Mouse (Mus musculus): ENCODE results near the gene Rtf1. TPM values are rescaled to one million over a fixed set of nuclear protein-coding genes. Genes with fewer than 3 reads are reported as not detected.
"Not testable (repeated sequence)": the region's sequence is repeated elsewhere in the genome, so short reads cannot be mapped to it uniquely, and the experiment has no call there.

The Rtf1 gene
- 42.0 and 45.5 TPM in 2 replicates for polyA plus RNA-seq (2015; fragmentation: Nextera tagmentation; extraction: Ambion mirVana)

- Histone ChIP-seq H3K27ac (replicated peaks) (peak within 1 kb of the TSS; percentile 88), H3K36me3 (no peaks in the 10 kb centered on the region), H3K4me2 (replicated peaks) (peak within 1 kb of the TSS; percentile 75), H3K4me3 (replicated peaks) (peak within 1 kb of the TSS; percentile 98), H3K4me1 (peaks cover 9% of the 10 kb centered on the region), H3K9ac (peak within 1 kb of the TSS; percentile 97), H3K27me3 (no peaks in the 10 kb centered on the region), H3K9me3 (replicated peaks) (no peaks in the 10 kb centered on the region)
- ATAC-seq (ENCODE audit: insufficient number of reproducible peaks, low FRiP score, low TSS enrichment, low read depth): peak; percentile 95
- WGBS: under 1% methylated on average over 52 of the region's 58 CpGs
Observed at GRCm38 (mm10) chr2:119674525-119675214, at the start of gene Rtf1. Gene Rtf1 (plus strand): TSS chr2:119675068.

- no peak for ATAC-seq (ENCODE audit: insufficient number of reproducible peaks, low FRiP score, low TSS enrichment, low read depth)
- Histone ChIP-seq H3K4me3 (replicated peaks) (no peak overlapping the region), H3K4me1 (no peaks in the 10 kb centered on the region), H3K4me2 (replicated peaks) (no peak overlapping the region), H3K9ac (no peak overlapping the region), H3K27me3 (no peaks in the 10 kb centered on the region), H3K27ac (replicated peaks) (no peak overlapping the region), H3K36me3 (peaks cover 78% of the 10 kb centered on the region), H3K9me3 (replicated peaks) (no peaks in the 10 kb centered on the region)
- WGBS: 74% methylated on average over 1 of the region's 1 CpGs
Observed at GRCm38 (mm10) chr2:119636781-119637180, 38.1 kb upstream of the Rtf1 start.

GRCm38 (mm10) chr2:119641214-119641912, 33.5 kb upstream of the Rtf1 start:
- Histone ChIP-seq H3K4me1 (no peaks in the 10 kb centered on the region), H3K27ac (replicated peaks) (no peak overlapping the region), H3K9me3 (replicated peaks) (no peaks in the 10 kb centered on the region), H3K27me3 (no peaks in the 10 kb centered on the region), H3K4me3 (replicated peaks) (no peak overlapping the region), H3K9ac (no peak overlapping the region), H3K4me2 (replicated peaks) (no peak overlapping the region), H3K36me3 (peaks cover 83% of the 10 kb centered on the region)
- ATAC-seq (ENCODE audit: insufficient number of reproducible peaks, low FRiP score, low TSS enrichment, low read depth): no peak
- 96% methylated on average over 5 of the region's 5 CpGs for WGBS

DNA sequence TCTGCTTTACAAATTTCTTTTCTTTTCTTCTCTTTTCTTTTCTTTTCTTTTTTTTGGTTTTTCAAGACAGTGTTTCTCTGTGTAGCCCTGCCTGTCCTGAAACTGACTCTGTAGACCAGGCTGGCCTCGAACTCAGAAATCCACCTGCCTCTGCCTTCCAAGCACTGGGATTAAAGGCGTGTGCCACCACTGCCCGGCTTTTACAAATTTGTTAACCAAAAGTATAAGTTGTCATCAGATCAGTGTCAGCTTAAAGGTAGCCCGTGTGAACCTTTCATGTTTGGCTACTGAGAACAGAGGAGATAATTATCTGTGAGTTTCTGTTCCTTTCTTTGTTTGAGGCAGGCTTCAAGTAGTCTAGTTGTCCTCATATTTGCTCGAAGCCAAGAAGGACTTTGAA, 30.6 kb upstream of the Rtf1 start:
- Histone ChIP-seq H3K4me3 (replicated peaks) (no peak overlapping the region), H3K27ac (replicated peaks) (no peak overlapping the region), H3K9ac (no peak overlapping the region), H3K9me3 (replicated peaks) (no peaks in the 10 kb centered on the region), H3K27me3 (no peaks in the 10 kb centered on the region), H3K4me1 (no peaks in the 10 kb centered on the region), H3K4me2 (replicated peaks) (no peak overlapping the region), H3K36me3 (peaks cover 80% of the 10 kb centered on the region)
- WGBS: 91% methylated on average over 5 of the region's 5 CpGs
- ATAC-seq (ENCODE audit: insufficient number of reproducible peaks, low FRiP score, low TSS enrichment, low read depth): no peak

DNA sequence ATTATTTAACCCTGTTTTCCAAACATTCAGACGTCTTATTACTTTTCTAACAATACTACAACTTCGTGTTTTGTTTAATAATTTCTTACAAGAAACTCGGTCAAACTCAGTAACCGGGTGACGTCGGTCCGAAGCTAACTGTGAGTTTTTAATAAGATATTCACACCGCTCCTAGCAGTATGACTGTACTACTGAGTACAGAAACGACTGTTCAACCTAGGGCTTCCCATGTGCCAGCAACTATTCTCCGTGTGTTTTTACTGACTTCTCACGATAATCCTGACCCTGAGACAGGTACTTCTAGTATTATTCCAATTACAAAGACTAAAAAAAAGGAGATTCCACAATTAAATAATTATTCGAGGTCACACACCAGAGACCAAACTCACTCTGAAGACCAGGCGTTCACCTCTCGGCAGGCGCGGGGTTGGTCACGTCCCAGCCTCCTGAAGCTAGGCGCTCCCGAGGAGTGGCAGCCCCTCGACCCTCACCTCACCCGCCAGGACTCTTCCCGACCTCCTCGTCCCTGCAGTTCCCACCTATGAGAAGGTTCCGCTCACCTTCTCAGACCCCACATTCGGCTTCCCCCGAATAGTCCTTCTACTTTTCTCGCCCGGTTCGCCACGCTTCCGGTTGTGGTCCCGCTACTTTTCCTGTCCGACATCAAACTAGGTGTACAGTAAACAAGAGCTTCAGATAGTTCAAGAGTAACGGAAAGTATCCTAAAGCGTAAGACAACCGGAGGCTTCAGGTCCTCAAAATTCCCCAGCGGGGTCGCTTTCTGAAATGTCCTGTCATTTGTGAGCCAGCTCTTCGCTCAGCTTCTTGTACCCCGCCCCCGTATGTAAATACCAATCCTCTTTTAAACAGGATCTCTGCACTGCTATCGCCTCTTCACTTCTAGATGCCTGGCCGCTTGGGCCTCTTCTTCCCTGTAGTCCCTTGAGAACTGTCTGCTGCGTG, 12.4 kb upstream of the Rtf1 start, which contains the start of gene Ndufaf1:
Gene Ndufaf1, minus strand, starts transcription at position 608 of the 963 bp plus-strand sequence.
- peaks cover 21% of the 10 kb centered on the region for H3K36me3 ChIP-seq
- 1% methylated on average over 44 of the region's 44 CpGs for WGBS
- H3K9me3 ChIP-seq (replicated peaks): no peaks in the 10 kb centered on the region
- H3K4me1 ChIP-seq: peaks cover 8% of the 10 kb centered on the region; the same call in 1 of the 2 replicates
- peak within 1 kb of the TSS; percentile 80 for H3K4me3 ChIP-seq (replicated peaks)
- ATAC-seq (ENCODE audit: insufficient number of reproducible peaks, low FRiP score, low TSS enrichment, low read depth): peak; percentile 73; the same call in 1 of the 2 replicates
- peak within 1 kb of the TSS; percentile 78 for H3K4me2 ChIP-seq (replicated peaks)
- H3K27ac ChIP-seq (replicated peaks): 0 out of 2 replicates have a peak within 1 kb of the TSS, but pooled peaks have one; percentile 30
- H3K9ac ChIP-seq: peak within 1 kb of the TSS; percentile 75
- H3K27me3 ChIP-seq: no peaks in the 10 kb centered on the region

GRCm38 (mm10) chr2:119665744-119666143, 9.1 kb upstream of the Rtf1 start:
- not testable (repeated sequence) for H3K4me3 ChIP-seq (replicated peaks); H3K27ac ChIP-seq (replicated peaks); H3K4me1 ChIP-seq; H3K27me3 ChIP-seq; H3K9ac ChIP-seq; H3K36me3 ChIP-seq; H3K4me2 ChIP-seq (replicated peaks); H3K9me3 ChIP-seq (replicated peaks); ATAC-seq (ENCODE audit: insufficient number of reproducible peaks, low FRiP score, low TSS enrichment, low read depth)
- 72% methylated on average over 20 of the region's 23 CpGs for WGBS

DNA sequence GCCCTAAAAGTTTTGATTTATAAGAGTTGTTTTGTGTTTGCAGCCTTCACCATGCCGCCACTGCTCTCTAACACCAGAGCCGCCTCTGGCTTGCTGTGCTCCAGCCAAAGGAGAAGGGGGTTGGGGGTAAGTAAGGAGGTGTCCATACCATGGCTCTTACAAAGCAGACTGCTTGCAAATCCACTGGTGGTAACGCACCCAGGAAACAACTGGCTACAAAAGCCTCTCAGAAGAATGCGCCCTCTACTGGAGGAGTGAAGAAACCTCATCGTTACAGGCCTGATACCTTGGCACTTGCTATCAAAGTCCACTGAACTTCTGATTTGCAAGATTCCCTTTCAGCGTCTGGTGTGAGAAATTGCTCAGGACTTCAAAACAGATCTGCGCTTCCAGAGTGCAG, 5.9 kb upstream of the Rtf1 start:
- Histone ChIP-seq H3K4me2 (replicated peaks) (no peak overlapping the region), H3K27me3 (no peaks in the 10 kb centered on the region), H3K9me3 (replicated peaks) (no peaks in the 10 kb centered on the region), H3K4me1 (no peaks in the 10 kb centered on the region), H3K36me3 (no peaks in the 10 kb centered on the region), H3K27ac (replicated peaks) (no peak overlapping the region), H3K9ac (no peak overlapping the region), H3K4me3 (replicated peaks) (no peak overlapping the region)
- ATAC-seq (ENCODE audit: insufficient number of reproducible peaks, low FRiP score, low TSS enrichment, low read depth): no peak
- 13% methylated on average over 7 of the region's 7 CpGs for WGBS

DNA sequence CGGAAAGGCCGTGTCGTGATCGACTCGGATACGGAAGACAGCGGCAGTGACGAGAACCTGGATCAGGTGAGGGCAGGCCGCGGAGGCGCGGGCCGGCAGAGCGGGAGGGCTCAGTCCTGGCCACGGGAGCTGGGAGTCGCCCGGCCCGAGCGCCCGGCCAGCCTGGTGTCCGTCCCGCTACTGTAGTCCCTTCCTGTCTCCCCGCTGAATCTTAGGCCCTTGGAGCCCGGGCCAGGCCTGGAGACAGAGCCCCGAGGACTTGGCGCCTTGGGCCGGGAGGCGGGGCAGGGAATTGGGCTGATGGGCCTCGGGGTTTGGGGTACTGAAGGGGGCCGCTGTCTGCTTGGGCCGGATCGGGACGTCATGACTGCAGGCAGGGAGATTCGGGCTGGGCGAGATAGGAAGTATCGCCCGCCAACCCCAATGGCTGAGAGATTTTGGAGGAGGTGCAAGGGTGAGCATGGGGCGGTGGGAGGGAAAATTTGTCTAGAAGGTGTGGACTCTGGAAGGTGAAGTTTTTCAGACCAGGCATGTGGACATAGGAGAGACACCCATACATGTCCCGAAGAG, 432 bp downstream of the Rtf1 start:
- Histone ChIP-seq H3K4me3 (replicated peaks) (peak overlapping the region; percentile 98), H3K4me2 (replicated peaks) (peak overlapping the region; percentile 75), H3K27ac (replicated peaks) (peak overlapping the region; percentile 76), H3K4me1 (peaks cover 9% of the 10 kb centered on the region), H3K9me3 (replicated peaks) (no peaks in the 10 kb centered on the region), H3K9ac (peak overlapping the region; percentile 97), H3K27me3 (no peaks in the 10 kb centered on the region), H3K36me3 (no peaks in the 10 kb centered on the region)
- peak; percentile 83 for ATAC-seq (ENCODE audit: insufficient number of reproducible peaks, low FRiP score, low TSS enrichment, low read depth)
- WGBS: under 1% methylated on average over 39 of the region's 39 CpGs

DNA sequence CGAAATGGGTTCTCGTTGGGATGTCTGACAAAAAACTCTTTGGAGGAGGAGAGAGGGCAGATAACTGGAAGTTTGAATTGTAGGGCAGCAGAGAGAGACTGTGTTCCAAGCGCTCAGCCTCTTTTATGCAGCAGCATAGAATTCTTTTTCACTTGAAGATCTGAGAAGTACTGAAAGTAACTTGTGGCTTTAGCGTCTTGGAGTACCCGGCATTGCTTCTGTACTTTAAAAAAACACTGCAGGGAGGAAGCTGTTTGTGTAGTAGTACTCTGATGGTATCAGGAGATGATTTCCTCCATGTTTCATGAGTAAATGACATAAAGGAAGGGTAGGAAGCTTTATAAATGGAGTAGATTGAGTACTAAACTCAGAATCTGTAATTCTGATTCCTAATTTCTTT, 963 bp downstream of the Rtf1 start:
- WGBS: 1% methylated on average over 5 of the region's 5 CpGs
- Histone ChIP-seq H3K4me2 (replicated peaks) (peak overlapping the region; percentile 75), H3K9ac (peak overlapping the region; percentile 97), H3K27ac (replicated peaks) (no peak overlapping the region), H3K4me1 (peaks cover 9% of the 10 kb centered on the region), H3K27me3 (no peaks in the 10 kb centered on the region), H3K9me3 (replicated peaks) (no peaks in the 10 kb centered on the region), H3K4me3 (replicated peaks) (peak overlapping the region; percentile 98), H3K36me3 (no peaks in the 10 kb centered on the region)
- no peak for ATAC-seq (ENCODE audit: insufficient number of reproducible peaks, low FRiP score, low TSS enrichment, low read depth)

GRCm38 (mm10) chr2:119683706-119684105, 8.8 kb downstream of the Rtf1 start:
- no peak overlapping the region for H3K9ac ChIP-seq
- H3K36me3 ChIP-seq: peaks cover 6% of the 10 kb centered on the region; the same call in 1 of the 2 replicates
- H3K27me3 ChIP-seq: no peaks in the 10 kb centered on the region
- WGBS: 95% methylated on average over 2 of the region's 2 CpGs
- H3K9me3 ChIP-seq (replicated peaks): no peaks in the 10 kb centered on the region
- H3K4me3 ChIP-seq (replicated peaks): no peak overlapping the region
- H3K4me2 ChIP-seq (replicated peaks): no peak overlapping the region
- no peak overlapping the region for H3K27ac ChIP-seq (replicated peaks)
- H3K4me1 ChIP-seq: no peaks in the 10 kb centered on the region
- no peak for ATAC-seq (ENCODE audit: insufficient number of reproducible peaks, low FRiP score, low TSS enrichment, low read depth)

Data from embryonic facial prominence, embryonic 15.5 days (tissue).